Mouse (Mus musculus) mouse trophoblast stem cell (cell line): Measurements from ENCODE around the gene Tnnt2.

Experiments
- in situ Hi-C, 2 experiments: fragments of 300-500 bp; cut with MseI, MboI; formaldehyde crosslinking; loops; 2 replicates in 1 of 2; 3 replicates in 1 of 2; pipeline ENCODE4 v1.15.1; 2025

The Tnnt2 gene

DNA sequence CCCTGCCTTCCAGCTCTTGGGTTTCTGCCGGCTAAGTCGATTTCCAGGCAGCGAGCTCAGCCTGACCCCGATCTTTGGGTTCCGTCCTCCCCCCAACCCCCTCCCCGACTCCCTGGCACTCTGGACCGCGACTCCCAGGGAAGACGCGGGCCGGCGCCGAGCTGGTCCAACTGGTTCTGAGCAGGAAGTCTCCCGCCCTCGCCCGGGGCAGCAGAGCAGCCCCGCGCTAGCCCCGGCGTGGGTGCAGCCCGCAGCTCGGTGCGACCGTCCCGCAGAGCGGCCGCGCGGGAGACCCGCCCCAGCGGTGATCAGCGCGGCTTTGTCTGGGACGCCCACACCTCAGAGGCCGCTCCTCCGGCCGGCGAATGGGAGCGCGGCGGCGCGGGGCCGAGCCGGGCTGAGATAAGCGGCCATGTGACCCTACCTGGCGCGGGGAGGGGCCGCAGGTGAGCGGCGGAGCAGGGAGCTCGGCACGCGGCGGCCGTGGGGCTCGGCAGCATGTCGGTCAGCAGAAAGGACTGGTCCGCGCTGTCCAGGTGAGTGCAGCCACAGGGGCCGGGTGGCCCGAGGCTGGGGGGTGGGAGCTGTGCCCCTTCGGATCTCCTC, 17.6 kb upstream of the Tnnt2 start, which contains the start of gene Lad1:
Gene Lad1 (plus strand): TSS at position 118 of the 606 bp plus-strand sequence.
- in situ Hi-C loops = no loop called here

DNA sequence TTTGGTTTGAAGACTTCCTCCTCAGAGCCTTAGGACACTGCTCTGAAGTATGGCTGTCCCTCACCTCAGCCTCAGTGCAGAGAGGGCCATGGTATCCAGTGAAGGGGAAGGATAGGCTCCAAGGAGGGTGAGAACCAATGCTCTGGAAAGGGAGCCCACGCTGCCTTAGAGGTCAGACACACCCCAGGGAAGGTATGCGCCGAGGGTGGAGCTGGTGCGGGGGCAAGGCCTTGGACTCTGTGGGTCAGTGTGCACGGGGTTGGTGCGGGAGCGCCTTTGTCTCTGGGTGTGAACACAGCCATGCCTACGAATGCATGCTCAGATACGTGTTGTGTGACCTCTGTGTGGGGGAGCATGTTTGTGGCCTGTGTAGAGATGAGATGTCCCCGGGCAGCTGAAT, 16.1 kb upstream of the Tnnt2 start:
- in situ Hi-C loops = no loop called here

DNA sequence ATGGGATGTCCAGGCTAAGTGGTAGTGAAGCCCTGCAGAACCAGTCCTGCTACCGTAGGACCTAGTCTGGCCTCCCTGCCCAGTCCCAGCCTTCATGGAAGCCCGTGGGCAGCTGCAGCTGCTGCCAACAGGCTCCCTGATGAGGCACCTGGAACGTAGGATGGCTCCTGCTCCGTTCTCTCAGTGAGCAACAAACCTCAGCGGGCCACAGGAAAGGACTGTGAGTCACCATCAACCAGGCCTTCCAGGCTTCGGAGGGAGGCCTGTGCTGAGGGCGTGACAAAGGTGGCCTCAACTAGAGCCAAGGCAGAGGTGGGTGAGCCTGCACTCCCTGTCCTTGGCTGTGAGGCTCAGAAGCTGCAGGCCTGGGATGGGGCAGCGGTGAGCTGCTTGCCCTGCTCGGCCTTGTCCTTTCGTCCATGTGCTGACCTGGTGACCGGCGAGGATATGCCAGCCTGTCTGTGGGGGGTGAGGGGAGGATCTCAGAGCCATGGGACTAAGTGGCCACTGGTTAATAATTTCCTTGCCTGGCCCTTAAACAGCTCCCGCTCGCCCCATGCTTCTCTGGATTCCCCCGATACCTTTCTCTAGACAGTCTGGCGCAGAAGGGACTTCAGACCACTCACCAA, 15.3 kb upstream of the Tnnt2 start:
- in situ Hi-C loops = no loop called here

DNA sequence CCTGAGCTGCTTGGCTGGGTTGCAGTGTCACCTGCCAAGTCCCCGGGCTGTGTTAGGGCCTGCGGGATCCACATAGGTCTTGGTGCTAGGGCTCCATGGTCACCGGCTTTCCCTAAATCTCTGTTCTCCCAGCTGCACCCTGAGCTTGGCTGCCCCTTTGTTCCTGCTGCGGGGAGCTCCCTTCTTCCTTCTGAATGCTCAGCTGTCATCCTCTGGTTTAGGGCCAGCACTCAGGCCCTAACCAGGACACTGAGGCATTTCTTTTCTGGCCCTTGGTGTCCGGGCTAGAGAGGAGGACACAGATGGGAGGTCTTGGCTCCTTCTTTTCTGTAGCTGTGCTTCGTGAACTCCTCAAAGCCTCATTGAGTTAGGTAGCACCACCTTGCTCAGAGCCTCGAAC, 14.4 kb upstream of the Tnnt2 start:
- in situ Hi-C loops = no loop called here

DNA sequence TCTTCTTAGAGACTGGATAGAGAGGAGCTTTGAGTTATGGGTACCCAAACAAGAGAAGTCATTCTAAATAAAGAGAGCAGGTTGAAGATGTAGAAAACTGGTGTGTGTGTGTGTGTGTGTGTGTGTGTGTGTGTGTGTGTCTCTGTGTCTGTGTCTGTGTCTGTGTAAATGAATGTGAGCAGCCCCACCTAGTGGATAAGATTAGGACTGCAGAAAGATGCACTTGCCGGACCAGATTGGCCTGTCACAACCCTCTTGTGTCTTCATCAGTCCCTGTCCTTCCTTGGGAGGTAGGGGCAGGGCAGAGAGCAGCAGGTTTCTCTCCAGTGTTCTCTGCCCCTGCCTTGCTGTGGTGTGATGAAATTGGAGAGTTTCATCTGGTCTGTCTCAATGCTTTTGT, 7.2 kb upstream of the Tnnt2 start:
- in situ Hi-C loops = no loop called here

DNA sequence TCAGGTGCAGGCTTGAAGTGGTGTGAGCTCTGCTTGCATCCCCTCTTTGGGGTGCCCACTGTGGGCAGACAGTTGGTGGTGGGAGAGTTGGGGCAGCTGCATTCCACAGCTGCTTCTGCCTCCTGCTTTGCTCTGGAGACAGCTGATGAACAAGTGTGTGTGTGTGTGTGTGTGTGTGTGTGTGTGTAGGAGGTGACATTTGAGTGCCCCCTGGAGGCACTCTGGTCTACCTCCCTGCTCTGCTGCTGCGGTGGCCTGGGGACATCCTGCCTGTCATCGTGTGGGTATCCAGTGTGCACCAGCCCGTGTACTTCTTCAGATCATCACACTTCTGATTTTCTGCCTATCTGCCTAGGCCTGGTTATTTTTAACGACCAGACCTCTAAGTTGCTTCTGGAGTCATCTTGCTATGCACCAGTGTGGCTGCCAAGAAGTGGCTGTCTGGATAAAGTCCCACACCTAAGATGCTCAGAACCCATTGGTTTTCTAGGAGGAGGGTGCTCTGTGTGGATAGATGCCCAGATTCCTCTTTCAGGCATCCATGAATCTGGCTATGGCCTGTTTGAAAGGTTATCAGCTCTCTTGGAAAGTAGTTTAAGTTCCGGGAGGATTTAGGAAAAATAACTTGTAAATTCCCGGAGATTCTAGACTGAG, 1.8 kb upstream of the Tnnt2 start:
- in situ Hi-C loops = no loop called here

DNA sequence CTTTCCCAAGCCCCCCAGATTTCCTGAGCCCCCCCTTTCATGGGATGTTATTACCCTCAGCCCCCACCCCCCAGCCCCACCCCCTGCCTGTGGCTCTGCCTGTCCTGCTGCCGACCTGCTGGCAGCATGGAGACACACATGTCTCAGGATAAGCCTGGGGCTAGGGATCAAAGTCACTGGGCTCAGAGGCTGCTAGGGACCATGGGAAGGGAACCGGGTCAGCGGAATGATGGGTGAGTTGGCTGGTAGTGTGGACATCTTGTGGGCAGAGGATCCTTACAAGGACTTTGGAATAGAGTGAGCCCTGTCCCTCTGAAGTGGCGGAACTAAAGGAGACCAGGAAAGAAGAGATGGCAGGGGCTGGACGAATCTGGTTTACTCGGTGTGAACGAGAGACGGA, 1.2 kb upstream of the Tnnt2 start:
- in situ Hi-C loops = no loop called here

DNA sequence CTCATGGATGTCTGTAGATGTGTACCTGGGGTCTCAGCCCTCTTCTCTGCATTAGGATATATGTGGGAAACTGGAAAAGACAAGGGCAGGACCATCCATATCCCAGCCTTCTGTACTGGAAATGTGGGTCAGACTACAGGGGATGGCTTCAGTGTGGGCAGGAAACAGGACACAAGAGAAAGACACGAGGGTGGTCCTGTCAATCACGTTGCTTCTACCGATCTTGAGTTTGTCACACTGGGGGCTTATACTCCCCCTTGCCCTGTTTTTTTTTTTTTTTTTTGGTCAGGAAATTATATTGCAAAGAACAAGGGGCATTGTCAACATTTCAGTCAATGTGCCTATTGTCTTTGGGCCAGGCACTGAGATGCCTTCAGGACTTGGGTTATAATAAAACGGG, 2.5 kb downstream of the Tnnt2 start:
- in situ Hi-C loops = no loop called here

DNA sequence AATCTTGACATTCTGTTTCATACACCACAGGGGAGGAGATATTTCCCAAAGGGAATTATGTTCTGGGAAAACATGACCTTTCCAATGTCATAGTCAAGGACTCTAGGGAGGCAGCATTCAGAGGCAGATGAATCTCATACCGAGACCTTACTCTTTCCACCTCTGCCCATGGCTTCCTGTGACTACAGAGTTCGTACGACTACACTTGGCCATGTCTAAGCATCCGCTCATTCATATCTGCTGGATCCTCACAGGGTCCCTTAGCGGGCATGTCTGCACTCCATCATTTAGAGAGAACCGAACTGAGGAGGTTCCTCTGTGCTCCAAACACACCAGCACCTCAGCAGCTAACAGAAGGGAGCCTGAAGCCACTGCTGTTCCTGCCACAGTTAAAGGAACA, 2.9 kb downstream of the Tnnt2 start:
- in situ Hi-C loops = no loop called here

DNA sequence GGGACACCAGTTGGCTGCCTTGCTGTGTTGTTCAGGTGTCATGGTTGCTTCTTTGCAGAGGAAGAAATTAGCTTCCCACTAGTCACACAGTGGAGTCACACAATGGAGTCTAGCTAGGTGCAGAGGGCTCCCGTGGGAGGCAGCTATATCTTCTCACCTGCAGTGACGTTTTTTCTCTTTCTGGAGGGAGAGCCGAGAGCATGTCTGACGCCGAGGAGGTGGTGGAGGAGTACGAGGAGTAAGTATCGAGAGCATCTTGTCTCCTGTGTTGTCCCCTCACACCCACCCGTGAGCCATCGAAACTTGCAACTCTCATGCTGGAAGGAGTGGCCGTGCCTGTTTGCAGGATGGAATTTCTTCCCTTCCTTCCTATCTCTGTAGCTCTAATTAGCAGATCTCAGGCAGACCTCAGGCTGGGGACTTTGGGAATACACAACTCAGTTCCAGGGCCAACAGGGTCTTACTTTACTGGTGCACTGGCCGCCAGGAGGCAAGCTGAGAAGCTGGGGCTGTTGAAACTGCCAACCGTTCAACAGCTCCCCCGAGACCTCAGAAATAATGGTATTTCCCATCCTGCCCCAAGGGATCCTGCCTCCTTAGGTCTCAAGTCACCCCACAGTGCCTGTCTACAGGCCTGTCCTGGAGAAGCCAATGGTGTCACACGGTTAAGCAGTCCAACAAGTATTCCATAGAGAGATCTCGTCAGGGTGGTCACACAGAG, 4.7 kb downstream of the Tnnt2 start:
- in situ Hi-C loops = no loop called here

DNA sequence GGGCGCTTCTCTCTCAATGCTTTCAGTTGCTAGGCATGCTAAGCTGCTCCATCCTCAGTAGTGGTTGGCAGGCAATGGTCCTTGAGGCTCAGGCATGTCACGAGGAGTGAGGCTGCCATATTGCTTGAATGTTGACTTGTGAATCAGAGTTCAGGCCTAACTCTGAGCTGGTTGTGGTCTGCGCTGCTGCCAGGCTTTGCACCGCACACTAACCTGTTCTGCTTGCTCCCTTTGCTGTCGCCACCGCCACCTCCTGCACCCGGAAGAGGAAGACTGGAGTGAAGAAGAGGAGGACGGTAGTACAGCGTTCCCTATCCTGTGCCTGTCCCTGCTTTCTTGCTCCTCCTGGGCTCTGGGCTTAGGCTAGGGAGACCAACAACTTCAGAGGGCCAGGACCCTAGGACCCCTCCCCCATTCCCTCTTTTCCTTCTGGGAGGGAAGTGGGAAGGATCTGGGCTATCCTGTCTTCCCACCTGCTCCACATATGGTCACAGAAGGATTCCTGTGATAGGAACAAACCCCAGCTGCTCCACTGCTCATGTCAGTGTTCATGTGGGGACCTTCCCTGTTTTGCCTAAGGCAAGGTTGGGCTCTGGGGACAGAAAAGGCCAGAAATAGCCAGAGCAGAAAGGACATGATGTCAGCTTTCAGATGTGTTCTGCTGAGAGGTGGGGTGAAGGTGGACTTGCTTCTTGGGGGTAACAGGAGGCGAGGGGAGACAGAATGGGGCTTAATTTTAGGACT, 7.5 kb downstream of the Tnnt2 start:
- in situ Hi-C loops = no loop called here

DNA sequence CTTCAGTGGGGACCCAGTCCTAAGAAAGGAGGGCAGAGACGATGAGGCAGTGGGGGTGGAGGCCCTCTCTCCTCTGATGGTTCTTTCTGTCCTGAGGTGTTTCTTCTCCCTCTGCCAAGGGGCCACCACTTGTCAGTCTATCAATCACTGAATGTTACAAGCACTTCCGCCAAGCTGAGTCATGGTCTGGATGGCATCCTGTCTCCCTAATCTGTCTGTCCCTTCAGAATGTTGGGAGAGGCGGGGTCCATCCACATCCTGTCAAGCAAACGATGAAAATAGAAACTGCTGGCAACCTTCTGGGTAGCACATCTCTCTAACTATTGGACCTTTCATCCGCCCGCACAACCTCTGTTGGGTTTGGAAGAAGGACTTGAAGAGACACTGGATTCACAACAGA, 8.3 kb downstream of the Tnnt2 start:
- in situ Hi-C loops = no loop called here

DNA sequence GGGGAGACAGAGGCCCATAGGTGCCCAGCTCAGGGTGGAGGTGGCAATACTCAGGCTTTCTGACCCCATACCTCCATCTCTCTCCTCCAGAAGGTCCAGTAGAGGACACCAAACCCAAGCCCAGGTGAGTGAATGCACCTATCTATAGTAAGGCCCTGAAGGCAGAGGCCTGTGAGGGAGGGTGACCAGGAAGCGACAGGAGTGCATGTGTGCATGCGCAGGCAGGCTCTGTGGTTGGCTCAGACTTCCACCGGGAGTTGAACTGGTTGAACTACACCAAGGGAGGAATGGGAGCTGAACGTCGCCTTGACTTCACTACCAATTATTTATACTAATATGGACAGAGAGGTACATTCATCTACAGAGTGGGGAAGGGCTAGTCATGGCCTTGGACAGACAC, 10.5 kb downstream of the Tnnt2 start:
- in situ Hi-C loops = no loop called here

DNA sequence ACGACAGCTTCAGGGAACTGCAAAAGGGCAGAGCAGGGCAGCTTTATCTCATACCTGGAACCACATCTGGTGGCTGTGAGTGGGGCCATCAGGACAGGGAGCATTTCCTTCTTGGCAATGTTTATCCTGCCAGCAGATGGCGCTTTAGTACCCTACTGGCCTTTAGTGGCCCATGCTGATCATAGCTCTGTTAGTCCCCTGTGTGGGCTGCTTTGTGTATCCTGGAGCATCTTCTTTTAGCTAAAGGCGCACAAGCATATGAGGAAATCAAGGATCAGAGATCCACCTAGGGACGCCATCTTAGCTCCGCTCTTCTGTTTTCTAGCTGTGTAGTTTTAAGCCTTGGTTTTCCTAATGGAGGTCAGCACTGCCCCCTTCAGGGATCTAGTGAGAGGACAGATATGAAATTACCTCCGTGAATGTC, 11.0 kb downstream of the Tnnt2 start:
- in situ Hi-C loops = no loop called here

DNA sequence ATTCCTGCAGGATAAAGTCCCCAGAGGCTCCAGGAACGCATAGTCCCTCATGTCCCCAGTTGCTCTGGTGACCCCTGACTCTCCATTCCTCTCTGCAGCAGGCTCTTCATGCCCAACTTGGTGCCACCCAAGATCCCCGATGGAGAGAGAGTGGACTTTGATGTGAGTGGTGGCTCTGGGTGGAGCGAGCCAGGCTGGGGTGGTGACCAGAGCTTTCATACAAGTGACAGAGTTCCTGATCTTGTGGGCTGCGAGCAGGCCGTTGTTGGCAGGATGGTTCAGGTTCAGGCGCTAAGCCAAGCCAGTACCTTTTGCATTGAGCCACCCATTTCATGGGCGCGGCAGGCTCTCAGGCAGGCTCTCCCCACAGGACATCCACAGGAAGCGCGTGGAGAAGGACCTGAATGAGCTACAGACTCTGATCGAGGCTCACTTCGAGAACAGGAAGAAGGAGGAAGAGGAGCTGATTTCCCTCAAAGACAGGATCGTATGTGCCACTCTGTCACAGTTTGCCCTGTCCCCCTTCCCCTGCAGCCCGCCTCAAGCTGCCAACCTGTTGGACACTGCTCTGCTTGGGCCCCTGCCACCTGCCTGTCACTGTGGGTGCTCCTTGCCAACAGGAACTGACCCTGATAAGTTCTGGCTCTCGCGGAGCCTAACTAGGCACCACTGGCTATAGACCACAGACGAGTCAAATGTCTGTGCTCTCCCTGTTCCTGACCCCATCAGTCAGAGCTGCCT, 11.6 kb downstream of the Tnnt2 start:
- in situ Hi-C loops = no loop called here

DNA sequence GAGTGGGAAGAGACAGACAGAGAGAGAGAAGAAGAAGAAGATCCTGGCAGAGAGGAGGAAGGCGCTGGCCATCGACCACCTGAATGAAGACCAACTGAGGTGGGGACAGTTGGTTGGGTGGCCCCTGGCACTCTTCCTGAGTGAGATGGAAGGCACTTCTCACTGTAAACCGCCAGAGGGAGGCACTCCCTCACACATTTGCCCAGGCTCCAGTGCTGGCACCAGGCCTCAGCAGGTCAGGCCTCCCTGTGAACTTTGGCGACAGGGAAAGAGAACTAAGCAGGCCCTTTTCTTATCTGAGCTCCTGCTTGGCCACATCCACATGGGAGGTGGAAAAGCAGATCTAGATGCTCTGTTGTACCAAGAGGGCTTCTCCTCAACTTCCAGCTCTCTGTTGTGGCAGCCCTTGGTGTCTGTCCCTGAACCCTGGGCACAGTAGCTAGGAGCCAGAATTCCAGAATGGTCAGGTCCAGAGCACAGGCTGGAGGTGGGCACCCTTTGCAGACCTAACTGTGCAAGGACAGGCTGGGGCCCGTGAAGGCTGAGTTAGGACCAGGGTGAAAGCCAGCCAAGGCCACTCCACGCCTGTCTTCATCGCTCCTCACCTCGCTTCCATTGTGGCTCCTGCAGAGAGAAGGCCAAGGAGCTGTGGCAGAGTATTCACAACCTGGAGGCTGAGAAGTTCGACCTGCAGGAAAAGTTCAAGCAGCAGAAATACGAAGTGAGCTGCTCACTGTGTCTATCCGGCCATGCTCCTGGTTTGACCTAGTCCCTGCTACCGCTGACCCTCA, 14.8 kb downstream of the Tnnt2 start:
- in situ Hi-C loops = no loop called here

DNA sequence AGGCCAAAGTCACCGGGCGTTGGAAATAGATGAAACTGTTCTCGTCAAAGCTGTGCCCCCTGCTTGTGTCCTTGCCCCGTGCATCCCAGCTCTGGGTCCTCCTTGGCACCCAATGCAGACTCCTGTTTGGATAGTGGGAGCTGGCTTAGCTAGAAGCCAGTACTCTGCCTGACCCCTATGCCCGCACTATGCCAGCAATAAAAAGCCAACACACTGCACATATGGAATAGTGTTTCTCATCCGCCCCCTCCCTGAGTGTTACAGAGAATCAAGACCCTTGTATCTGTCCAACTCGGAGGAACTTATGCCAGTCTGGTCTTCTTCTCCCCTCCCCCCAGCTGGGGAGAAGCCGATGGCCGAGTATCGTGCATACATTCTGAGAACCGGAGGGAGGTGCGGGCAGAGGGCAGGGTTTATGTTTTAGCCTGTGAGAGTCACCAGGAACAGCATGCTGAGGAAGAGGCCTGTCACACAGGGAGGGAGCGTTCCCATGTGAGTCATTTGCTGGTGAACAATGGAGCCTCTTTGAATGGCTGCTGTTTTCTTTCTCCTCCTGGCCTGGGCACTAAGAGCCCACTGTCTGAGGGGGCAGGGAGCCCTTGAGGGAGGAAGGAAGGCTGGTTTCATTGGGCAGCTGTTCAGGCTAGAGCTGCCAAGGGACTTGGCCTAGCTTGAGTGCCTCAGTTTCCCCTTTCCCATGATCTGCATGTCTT, 16.0 kb downstream of the Tnnt2 start:
- in situ Hi-C loops = no loop called here

DNA sequence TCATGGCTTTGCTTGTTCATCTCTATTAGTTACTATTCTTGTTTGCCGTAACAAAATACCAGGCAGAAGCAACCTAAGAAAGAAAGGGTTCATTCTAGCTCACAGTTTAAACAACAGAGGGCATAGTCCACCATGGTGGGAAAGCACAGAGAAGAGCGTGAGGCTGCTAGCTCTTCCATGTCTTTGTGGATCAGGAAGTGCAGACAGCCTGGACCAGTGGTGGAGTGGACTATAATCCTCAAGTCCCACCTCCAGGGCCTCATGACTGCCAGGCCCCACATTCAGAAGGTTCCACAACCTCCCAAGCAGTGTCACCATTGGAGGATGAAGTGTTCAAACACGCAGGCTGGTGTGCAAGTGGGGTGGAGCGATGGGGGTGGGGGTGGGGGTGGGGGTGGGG, 17.0 kb downstream of the Tnnt2 start:
- in situ Hi-C loops = no loop called here

DNA sequence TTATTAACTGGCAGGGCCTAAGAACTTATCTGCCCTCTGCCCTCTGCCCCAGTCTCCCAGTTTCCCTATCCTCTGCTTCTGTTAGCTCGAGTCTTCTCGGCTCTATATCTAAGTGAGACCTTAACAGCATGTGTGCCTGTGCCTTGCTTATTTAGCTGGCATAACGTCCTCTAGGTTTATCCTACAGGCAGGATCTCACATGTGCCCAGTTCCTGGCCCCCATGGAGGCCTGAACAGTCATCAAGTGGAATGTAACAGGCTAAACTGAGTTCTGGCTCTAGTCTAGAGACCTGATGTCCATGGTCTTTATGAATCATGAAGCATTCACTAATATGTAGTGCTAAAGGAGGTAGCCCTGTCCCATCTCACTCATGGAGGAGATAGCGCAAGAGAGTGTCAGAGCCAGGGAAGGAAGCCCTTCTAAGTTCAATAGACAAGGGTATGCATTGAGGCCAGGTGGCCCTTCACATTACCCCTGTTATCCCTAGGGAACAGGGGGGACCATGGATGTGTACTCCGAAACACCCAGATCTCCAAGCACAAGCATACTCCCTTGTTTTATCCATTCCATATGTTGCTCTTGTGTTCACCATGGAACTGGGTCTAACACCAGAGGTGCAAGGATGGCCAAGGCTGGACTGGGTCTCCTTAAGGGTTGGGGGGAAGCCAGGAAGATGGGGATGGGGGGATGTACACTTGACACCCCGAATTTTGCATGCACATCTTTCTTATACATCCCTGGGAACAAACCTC, 18.6 kb downstream of the Tnnt2 start:
- in situ Hi-C loops = no loop called here
